Mouse (Mus musculus) right cerebral cortex, postnatal 4 days (tissue): ENCODE measurements around the gene Akr1c13.
"Not testable (repeated sequence)": the region's sequence is repeated elsewhere in the genome, so short reads cannot be mapped to it uniquely, and the experiment has no call there.

Experiments used
- DNase-seq: peaks from one replicate; pipeline ENCODE4 v3.0.0-alpha.2; 2022

Akr1c13 gene

DNA sequence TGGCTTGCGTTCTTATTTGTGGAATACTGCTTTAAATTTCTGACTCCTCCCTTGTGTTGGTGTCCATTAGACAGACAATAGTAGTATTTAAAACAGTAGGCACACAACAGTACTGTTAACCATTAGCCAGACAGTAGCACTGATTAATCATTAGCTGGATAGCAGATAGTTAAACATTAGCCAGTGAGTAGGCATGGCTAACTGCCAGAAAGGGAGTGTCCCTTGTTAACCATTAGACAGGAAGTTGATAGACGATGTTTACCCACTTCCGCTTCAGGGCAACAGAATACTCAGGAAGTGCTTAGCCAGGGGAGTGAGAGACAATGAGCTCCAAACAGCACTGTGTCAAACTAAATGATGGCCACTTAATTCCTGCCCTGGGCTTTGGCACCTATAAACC is at the start of gene Akr1c13:
TSS of gene Akr1c13 (plus strand) at position 247 of the 400 bp plus-strand sequence.
- DNase-seq, result no peak

GRCm38 (mm10) chr13:4144261-4144660 is 46.7 kb upstream of the Akr1c13 start:
- DNase-seq, result no peak

- DNase-seq, result no peak
Observed at GRCm38 (mm10) chr13:4150518-4150917, 40.4 kb upstream of the Akr1c13 start, which contains the start of gene Akr1c18. Gene Akr1c18 (minus strand): TSS chr13:4150654.

DNA sequence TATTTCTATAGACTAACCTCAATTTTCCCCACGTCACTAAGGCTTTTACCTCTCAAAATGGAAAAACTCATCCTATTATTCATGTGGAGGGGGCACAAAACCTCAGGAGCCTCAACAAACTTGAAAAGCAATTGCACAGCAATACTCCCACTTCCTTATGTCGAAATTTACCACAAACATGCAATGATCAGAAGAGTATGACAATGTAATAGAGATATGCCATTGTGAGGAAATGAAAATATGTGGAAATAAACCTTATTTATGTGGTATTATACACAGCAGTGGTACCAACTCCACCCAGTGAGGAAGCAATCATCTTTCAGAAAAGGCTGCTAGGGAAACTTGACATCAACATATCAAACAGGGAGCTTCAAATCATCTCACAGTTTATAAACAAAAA is 38.0 kb upstream of the Akr1c13 start:
- no peak for DNase-seq

DNA sequence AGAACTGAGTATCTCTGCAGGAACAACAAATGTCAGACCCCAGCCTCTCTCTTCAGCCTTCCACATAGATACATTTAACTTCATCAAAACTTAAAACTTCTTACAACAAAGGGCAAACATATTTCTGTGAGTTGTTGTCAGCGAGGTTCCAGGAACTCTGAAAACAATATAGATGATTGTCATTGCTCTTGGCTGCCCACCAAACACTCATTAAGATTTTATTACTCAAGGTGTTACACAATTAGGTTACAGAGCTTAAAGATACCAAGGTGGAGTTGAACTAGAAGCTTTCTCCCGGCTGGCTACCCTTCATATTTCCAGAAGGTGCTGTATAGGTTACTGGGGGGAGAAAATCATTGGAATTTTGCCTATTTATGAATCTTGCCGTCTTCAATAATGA is 37.4 kb upstream of the Akr1c13 start:
- no peak for DNase-seq

DNA sequence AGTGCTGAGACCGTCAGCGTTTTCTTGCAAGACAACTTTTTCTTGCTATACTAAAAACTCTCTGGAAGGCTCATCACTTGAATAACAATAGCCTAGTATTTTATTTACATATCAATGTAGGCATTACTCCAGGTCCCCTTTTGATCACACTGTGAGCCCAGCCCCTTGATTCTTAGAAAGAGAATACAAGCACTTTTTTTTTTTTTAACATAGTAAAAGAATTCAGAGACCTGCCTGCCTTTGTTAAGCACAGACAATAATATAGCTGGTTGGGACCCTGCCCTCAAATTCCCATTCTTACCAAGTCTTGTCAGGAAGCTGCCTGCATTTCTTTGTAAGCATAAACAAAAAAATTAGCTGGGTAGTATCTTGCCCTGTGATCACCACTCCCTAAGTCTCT is 35.7 kb upstream of the Akr1c13 start:
- no peak for DNase-seq

GRCm38 (mm10) chr13:4168006-4168405 is 22.9 kb upstream of the Akr1c13 start:
- no peak for DNase-seq

GRCm38 (mm10) chr13:4172978-4173377 is 18.0 kb upstream of the Akr1c13 start:
- no peak for DNase-seq

DNA sequence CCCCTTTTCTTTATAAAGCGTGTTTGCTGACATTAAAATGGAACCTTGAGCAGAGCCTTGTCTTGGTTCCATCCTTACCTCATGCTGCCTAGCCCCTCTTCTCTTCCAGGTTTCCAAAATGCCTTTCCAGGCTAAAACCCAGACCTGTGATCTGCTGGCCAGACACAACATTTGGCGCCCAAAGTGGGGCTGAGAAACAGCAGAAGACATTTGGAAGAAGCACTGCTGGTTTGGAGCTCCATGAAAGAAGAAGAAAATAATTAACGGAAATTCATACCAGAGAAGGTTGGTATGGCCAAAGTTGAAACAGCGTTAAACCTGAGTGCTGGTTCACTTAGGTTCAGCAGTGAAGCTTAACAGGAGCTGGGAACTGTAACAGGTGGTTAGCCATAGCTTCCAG is 9.6 kb upstream of the Akr1c13 start:
- not testable (repeated sequence) for DNase-seq

GRCm38 (mm10) chr13:4183116-4183515 is 7.8 kb upstream of the Akr1c13 start:
- DNase-seq, result no peak

DNA sequence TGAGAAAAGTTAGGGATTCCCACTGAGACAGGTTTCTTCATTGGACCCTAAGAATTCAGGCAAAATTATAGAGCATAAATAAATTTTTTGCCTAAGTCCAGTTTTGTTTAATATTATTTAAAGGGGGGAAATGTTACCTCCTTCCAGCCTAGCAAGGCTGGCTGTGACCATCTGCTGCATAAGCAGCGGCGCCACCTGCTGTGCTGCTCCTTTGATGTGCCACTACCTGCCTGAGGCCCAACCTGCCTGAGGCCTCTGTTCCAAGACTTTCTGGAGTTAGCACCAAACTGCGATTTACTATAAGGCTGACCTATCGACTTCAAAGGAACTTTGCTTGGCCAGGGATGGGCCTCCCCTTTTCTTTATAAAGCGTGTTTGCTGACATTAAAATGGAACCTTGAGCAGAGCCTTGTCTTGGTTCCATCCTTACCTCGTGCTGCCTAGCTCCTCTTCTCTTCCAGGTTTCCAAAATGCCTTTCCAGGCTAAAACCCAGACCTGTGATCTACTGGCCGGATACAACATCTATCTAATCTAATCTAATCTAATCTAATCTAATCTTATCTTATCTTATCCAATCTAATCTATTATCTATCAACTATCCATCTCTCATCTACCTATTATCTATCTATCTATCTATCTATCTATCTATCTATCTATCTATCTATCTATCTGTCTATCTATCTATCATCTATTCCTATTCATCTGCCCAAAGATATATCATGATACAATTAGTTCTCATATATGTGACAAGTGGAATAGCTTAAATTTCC is 4.1 kb upstream of the Akr1c13 start:
- DNase-seq, result not testable (repeated sequence)

GRCm38 (mm10) chr13:4188174-4188573 is 2.8 kb upstream of the Akr1c13 start:
- DNase-seq, result no peak

- no peak for DNase-seq
Observed at GRCm38 (mm10) chr13:4192511-4192910, 1.6 kb downstream of the Akr1c13 start.

GRCm38 (mm10) chr13:4206147-4206903 is 15.4 kb downstream of the Akr1c13 start:
- DNase-seq, result no peak

DNA sequence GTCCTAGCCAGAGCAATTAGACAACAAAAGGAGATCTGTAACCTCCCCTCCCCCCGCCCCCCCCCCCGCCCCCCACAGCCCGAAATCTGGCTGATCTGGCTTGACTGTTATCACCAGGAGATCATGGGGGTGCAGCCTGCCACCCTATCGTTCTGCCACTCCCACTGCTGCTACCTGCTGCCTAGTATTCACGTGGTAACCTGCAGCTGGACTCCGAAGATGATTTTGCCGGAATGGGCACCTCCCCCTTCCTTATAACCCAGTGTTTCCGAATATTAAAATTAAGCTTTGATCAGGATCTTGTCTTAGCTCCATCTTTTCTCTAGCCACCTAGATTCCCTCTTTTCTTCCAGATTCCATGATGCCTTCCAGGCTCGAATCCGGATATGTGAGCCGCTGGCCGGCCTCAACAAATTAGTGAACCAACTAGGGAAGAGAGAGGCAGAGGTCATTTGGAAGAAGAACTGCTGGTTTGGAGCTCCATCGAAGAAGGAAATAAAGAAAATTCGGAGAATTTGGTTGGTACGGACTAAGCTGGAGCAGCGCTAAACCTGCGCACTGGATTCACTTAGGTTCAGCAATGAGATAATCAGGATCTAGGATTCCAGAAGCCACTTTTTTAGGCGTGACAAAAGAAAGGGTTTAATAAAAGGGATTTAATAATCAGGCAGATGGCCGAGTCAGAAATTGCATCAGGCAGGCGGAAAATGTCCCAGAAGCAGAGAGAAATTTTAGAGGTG is 20.8 kb downstream of the Akr1c13 start:
- no peak for DNase-seq

DNA sequence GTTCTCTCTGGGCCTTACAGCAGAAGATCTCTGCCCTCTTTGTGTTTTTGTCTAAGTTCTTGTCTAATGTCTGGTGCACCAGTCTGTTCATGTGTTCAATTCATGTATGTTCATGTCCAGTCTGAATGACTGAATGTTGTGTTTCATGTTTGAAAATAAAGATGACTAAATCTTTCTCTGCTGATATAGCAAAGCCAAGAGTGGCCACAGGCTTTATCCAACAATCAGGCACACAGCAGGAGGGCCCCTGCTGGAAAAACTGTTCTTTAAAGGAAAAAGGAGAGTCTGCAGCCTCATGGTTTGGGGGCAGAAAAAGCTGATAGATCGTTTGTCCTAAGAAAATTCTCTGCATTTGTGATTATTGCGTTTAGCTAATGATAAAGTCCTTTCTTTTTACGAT is 21.4 kb downstream of the Akr1c13 start:
- no peak for DNase-seq

DNA sequence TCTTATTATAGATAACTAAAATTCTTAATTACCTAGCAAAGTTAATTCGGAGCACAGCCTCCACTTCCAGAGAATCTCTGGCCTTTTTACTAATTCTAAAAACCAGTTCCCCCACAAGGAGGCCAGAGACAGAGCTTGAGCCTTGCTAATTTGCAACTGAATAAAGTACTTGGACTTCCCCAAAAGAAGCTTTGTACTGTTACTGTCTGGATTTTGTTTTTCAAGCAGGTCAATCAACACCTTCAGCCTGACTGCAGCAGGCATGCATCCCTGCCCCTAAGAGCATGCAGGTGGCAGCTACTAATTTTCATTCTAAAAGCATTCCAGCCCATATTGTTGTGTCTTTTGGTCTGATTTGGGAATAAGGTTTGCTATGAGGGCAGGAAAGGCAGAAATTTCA is 24.5 kb downstream of the Akr1c13 start:
- DNase-seq, result not testable (repeated sequence)

DNA sequence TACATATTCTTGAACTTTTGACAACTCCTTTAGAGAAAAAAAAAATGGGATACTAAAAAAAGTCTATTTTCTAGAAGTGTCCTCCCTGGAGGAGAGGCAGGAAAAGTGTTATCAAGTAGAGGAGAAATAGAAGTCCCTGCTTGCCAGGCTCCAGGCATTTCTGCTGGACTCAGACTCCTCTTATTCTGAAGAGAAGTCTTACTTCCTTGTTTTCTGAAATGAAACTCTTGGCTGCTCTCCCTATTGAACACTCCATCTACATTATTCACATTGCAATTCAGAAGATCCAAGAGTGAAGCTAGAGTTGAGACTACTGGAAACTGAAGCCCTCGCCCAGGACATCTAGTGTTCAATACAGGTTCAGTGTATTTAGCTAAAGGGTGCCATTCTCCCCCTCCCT is 37.5 kb downstream of the Akr1c13 start, which contains the start of gene Akr1c19:
TSS of gene Akr1c19 (plus strand) at position 260 of the 400 bp plus-strand sequence.
- no peak for DNase-seq

- DNase-seq, result no peak
Observed at GRCm38 (mm10) chr13:4230841-4231623, 40.1 kb downstream of the Akr1c13 start.

- DNase-seq, result no peak
Observed at GRCm38 (mm10) chr13:4233135-4233534, 42.2 kb downstream of the Akr1c13 start.

DNA sequence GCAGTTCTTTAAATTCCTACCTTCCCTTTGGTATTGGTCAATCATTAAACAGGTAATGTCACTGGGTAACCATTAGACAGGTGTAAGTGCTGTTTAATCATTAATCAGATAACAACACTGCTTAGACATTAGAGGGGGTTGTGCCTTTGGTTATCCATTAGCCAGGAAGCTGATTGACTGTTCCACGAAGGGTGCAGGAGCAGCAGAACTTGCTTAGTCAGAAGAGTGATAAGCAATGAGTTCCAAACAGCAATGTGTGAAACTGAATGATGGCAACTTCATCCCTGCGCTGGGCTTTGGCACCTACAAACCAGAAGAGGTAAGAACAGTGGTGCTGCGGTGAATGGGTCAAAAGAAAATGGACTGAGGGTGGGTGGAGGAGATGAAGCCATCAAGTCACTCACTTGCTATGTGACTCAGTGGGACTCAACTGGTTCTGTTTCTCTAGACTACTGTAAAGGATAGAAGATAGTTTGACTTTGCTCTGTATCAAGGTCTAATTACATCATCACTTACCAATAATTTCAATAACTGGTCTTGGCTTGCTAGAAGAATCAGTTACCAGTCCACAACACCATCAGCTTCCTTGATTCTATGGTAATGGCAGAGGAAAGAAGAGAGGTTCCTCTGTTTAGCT is 42.7 kb downstream of the Akr1c13 start:
- no peak for DNase-seq
